Mouse (Mus musculus) liver, adult 2 months (tissue): ENCODE results near the gene Kcnq1. TPM values are rescaled to one million over a fixed set of nuclear protein-coding genes. Genes with fewer than 3 reads are reported as not detected.

ENCODE experiments used
- DNase-seq: peaks from one replicate; pipeline ENCODE4 v3.0.0-alpha.2; 2011; ENCODE audit warnings: low read depth, low spot score; ENCODE audit errors: extremely low read depth
- H3K27ac ChIP-seq: fragments of 200-500 bp; replicated peaks from 2 replicates; pipeline ENCODE4 v1.5.1; 2012; ENCODE audit warnings: low read depth, mild to moderate bottlenecking, control low read depth, inconsistent platforms, low read length; ENCODE audit not compliant: insufficient read depth
- H3K27me3 ChIP-seq: fragments of 200-500 bp; 2 replicates; pipeline ENCODE4 v1.6.1; 2012; ENCODE audit warnings: mild to moderate bottlenecking, moderate library complexity, low read length, inconsistent platforms; ENCODE audit not compliant: control insufficient read depth, insufficient read depth
- H3K36me3 ChIP-seq: fragments of 200-500 bp; 2 replicates; pipeline ENCODE4 v1.6.1; 2012; ENCODE audit warnings: low read length, inconsistent platforms; ENCODE audit not compliant: control insufficient read depth, insufficient read depth
- H3K4me1 ChIP-seq: fragments of 200-500 bp; 2 replicates; pipeline ENCODE4 v1.6.1; 2011; ENCODE audit warnings: low read length; ENCODE audit not compliant: control insufficient read depth, insufficient read depth
- H3K4me3 ChIP-seq: fragments of 200-500 bp; 2 replicates; pipeline ENCODE4 v1.5.1; 2011; ENCODE audit warnings: low read depth, mild to moderate bottlenecking, control low read depth, low read length, moderate library complexity; ENCODE audit not compliant: insufficient read depth
- H3K79me2 ChIP-seq: fragments of 200-500 bp; 2 replicates; pipeline ENCODE4 v1.6.1; 2012; ENCODE audit warnings: inconsistent platforms, mild to moderate bottlenecking, low read length, moderate library complexity; ENCODE audit not compliant: control insufficient read depth, insufficient read depth
- H3K9ac ChIP-seq: fragments of 200-500 bp; 2 replicates; pipeline ENCODE4 v1.6.1; 2012; ENCODE audit warnings: low read depth, mild to moderate bottlenecking, control low read depth, inconsistent platforms, low read length
- CTCF ChIP-seq: fragments of 200-500 bp; IDR thresholded peaks from 2 replicates; pipeline ENCODE4 v1.5.1; 2011; ENCODE audit warnings: low read depth, low read length, control low read depth
- POLR2A ChIP-seq: fragments of 200-500 bp; IDR thresholded peaks from 2 replicates; pipeline ENCODE4 v1.6.1; 2011; ENCODE audit warnings: low read length, control low read depth; ENCODE audit not compliant: insufficient read depth; ENCODE audit errors: extremely low read depth
- WGBS: fragments of 180-500 bp; shearing (Covaris S2); methylation state at CpG from one replicate; pipeline ENCODE4 v1.1.7; 2018; 5-methylcytosine and 5-hydroxymethylcytosine counted together
- polyA plus RNA-seq: library from polyadenylated mRNA; depleted of rRNA; stranded (reverse); fragments of >200 nt; gene quantifications from 2 replicates; pipeline ENCODE4 v1.2.3, GENCODE M21; 2012
- total RNA-seq: library from RNA; depleted of rRNA; stranded (reverse); fragments of >200 nt; gene quantifications from 2 replicates; pipeline ENCODE4 v1.2.3, GENCODE M21; 2014

The Kcnq1 gene
- total and polyA plus RNA-seq, 2 experiments = 1.3 to 2.5 TPM

- H3K4me1 ChIP-seq = 0 out of 2 replicates have a peak, but pooled peaks cover 1% of the 10 kb centered on the region
- TF ChIP-seq CTCF = no peak
- no peak for TF ChIP-seq POLR2A
- H3K27ac ChIP-seq = no peak overlapping the region
- no peak overlapping the region for H3K9ac ChIP-seq
- H3K4me3 ChIP-seq = no peak overlapping the region
- H3K79me2 ChIP-seq = no peaks in the 10 kb centered on the region
- H3K36me3 ChIP-seq = no peaks in the 10 kb centered on the region
- DNase-seq = no peak
- WGBS = 93% methylated on average over 2 of the region's 2 CpGs
- no peaks in the 10 kb centered on the region for H3K27me3 ChIP-seq
Measured at GRCm38 (mm10) chr7:143178831-143179230, 72.7 kb downstream of the Kcnq1 start.

- WGBS = 34% methylated on average over 3 of the region's 3 CpGs
- no peak for DNase-seq
- no peaks in the 10 kb centered on the region for H3K27me3 ChIP-seq
- H3K36me3 ChIP-seq = no peaks in the 10 kb centered on the region
- H3K9ac ChIP-seq = no peak overlapping the region
- H3K4me3 ChIP-seq = no peak overlapping the region
- no peaks in the 10 kb centered on the region for H3K79me2 ChIP-seq
- 0 out of 2 replicates have a peak, but pooled peaks cover 1% of the 10 kb centered on the region for H3K4me1 ChIP-seq
- TF ChIP-seq POLR2A (no peak), CTCF (no peak)
- H3K27ac ChIP-seq = no peak overlapping the region
Measured at GRCm38 (mm10) chr7:143180761-143181160, 74.6 kb downstream of the Kcnq1 start.

GRCm38 (mm10) chr7:143181311-143181710, 75.1 kb downstream of the Kcnq1 start:
- DNase-seq = no peak
- no peaks in the 10 kb centered on the region for H3K79me2 ChIP-seq
- no peak for TF ChIP-seq CTCF
- no peak for TF ChIP-seq POLR2A
- H3K4me1 ChIP-seq = 0 out of 2 replicates have a peak, but pooled peaks cover 1% of the 10 kb centered on the region
- no peaks in the 10 kb centered on the region for H3K27me3 ChIP-seq
- no peaks in the 10 kb centered on the region for H3K36me3 ChIP-seq
- no peak overlapping the region for H3K4me3 ChIP-seq
- 95% methylated on average over 4 of the region's 4 CpGs for WGBS
- no peak overlapping the region for H3K9ac ChIP-seq
- no peak overlapping the region for H3K27ac ChIP-seq

DNA sequence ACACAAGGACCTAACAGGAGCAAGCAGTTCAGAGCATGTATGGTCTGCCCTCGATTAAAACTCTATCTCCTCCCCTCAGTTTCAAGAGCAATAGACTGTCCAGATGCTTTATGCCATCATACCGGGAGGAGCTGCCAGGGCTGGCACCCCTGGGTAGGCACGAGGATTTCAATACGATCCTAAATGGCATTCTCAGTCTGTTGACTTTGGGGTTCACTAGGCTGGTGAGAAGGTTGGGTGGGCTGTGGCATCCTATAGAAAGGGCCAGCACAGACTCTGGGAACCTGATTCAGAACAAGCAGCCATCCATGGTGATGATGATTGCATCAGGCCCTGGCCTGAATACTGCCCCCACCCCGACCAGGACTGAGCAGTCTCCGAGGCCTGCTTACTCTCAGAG, 79.3 kb downstream of the Kcnq1 start:
- no peak overlapping the region for H3K4me3 ChIP-seq
- no peaks in the 10 kb centered on the region for H3K36me3 ChIP-seq
- H3K27ac ChIP-seq = no peak overlapping the region
- no peaks in the 10 kb centered on the region for H3K79me2 ChIP-seq
- no peak for TF ChIP-seq POLR2A
- TF ChIP-seq CTCF = no peak
- no peak for DNase-seq
- no peak overlapping the region for H3K9ac ChIP-seq
- no peaks in the 10 kb centered on the region for H3K27me3 ChIP-seq
- WGBS = 87% methylated on average over 6 of the region's 6 CpGs
- H3K4me1 ChIP-seq = peaks cover 2% of the 10 kb centered on the region

GRCm38 (mm10) chr7:143186378-143186777, 80.2 kb downstream of the Kcnq1 start:
- peaks cover 2% of the 10 kb centered on the region for H3K4me1 ChIP-seq
- H3K4me3 ChIP-seq = no peak overlapping the region
- H3K36me3 ChIP-seq = no peaks in the 10 kb centered on the region
- H3K9ac ChIP-seq = no peak overlapping the region
- WGBS = 91% methylated on average over 10 of the region's 10 CpGs
- no peaks in the 10 kb centered on the region for H3K27me3 ChIP-seq
- no peaks in the 10 kb centered on the region for H3K79me2 ChIP-seq
- no peak for DNase-seq
- no peak for TF ChIP-seq CTCF
- TF ChIP-seq POLR2A = no peak
- no peak overlapping the region for H3K27ac ChIP-seq

GRCm38 (mm10) chr7:143187181-143187580, 81.0 kb downstream of the Kcnq1 start:
- Histone ChIP-seq H3K27me3 (no peaks in the 10 kb centered on the region), H3K36me3 (no peaks in the 10 kb centered on the region), H3K9ac (no peak overlapping the region), H3K4me1 (peaks cover 2% of the 10 kb centered on the region), H3K4me3 (no peak overlapping the region), H3K79me2 (no peaks in the 10 kb centered on the region), H3K27ac (no peak overlapping the region)
- 95% methylated on average over 3 of the region's 3 CpGs for WGBS
- TF ChIP-seq POLR2A (no peak), CTCF (no peak)
- DNase-seq = no peak
